Mouse (Mus musculus): Measurements from ENCODE around the gene Tomm7. TPM values are rescaled to one million over a fixed set of nuclear protein-coding genes. Genes with fewer than 3 reads are reported as not detected.
"Not testable (repeated sequence)": the region's sequence is repeated elsewhere in the genome, so short reads cannot be mapped to it uniquely, and the experiment has no call there.

The Tomm7 gene
- polyA plus RNA-seq, 1 experiment = not detected

DNA sequence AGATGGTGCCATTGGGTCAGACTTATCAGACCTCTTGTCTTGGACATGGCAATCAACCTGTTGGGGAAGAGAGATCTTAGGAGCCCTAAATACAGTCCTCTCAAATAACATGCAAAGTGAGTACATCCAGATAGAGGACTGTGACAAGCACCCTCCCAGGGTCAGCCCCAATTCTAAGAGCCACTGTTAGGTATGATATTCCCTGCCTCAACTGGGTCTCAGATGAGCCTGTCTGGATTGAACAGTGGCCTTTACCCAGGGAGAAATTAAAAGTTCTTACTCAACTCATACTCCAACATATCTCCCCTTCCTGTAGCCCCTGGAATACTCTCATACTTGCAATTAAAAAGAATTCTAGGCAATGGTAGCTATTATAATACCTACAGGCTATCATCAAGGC is 13.2 kb upstream of the Tomm7 start:
- no peak for TF ChIP-seq POLR2A (IDR thresholded peaks at IDR 0.05; ENCODE audit: insufficient read depth, low read depth, low read length)
- no peak for TF ChIP-seq CTCF (IDR thresholded peaks at IDR 0.05; ENCODE audit: insufficient read depth, low read depth, low read length)
- no peak overlapping the region for H3K27ac ChIP-seq (ENCODE audit: insufficient read depth, low read depth, low read length)
- H3K4me3 ChIP-seq (ENCODE audit: insufficient read depth, low read depth, low read length) = no peak overlapping the region
- no peaks in the 10 kb centered on the region for H3K4me1 ChIP-seq (ENCODE audit: control insufficient read depth, insufficient read depth, low read length)

DNA sequence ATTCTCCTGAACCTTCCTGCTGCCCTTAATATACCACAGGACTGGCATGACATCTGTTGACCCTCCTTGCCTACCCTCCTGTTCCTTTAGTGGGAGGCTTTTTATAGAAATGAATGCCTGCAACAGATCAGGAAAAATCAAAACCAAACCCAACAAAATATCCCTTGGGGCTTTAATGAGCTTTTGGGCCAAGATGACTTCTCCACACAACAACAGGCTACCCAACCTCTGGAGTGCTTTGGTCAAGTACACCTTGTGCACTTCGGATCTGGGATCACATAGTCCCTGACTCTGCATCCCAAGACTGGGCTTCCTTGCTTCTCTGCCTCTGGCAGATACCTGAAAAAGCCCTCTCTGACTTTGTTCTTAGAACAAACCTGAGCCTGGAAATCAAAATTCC is 12.2 kb upstream of the Tomm7 start:
- WGBS = 96% methylated on average over 1 of the region's 1 CpGs
- no peak for TF ChIP-seq CTCF (IDR thresholded peaks at IDR 0.05; ENCODE audit: insufficient read depth, low read depth, low read length)
- TF ChIP-seq POLR2A (IDR thresholded peaks at IDR 0.05; ENCODE audit: insufficient read depth, low read depth, low read length) = no peak
- Histone ChIP-seq H3K4me1 (ENCODE audit: control insufficient read depth, insufficient read depth, low read length) (no peaks in the 10 kb centered on the region), H3K4me3 (ENCODE audit: insufficient read depth, low read depth, low read length) (no peak overlapping the region), H3K27ac (ENCODE audit: insufficient read depth, low read depth, low read length) (no peak overlapping the region)

DNA sequence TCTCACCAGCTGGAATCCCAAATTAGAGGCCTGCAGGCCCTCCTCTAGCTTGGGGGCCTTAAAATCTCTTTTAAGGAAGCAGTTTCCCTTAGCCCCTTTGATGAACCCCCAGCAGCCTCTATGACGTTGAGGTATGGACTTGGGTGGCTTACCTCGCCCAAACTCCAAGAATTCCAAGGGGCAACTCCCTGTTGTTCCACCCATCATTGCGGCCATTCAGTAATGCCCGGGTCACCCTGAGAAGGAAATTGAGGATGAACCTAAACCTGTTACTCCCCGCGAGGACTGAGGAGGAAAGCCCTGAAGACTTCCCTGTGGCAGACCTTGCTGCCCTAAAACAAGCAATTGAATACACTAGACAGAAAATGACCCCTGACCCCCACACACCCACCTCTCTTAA is 11.5 kb upstream of the Tomm7 start:
- TF ChIP-seq CTCF (IDR thresholded peaks at IDR 0.05; ENCODE audit: insufficient read depth, low read depth, low read length) (no peak), POLR2A (IDR thresholded peaks at IDR 0.05; ENCODE audit: insufficient read depth, low read depth, low read length) (no peak)
- 94% methylated on average over 6 of the region's 6 CpGs for WGBS
- Histone ChIP-seq H3K4me3 (ENCODE audit: insufficient read depth, low read depth, low read length) (no peak overlapping the region), H3K27ac (ENCODE audit: insufficient read depth, low read depth, low read length) (no peak overlapping the region), H3K4me1 (ENCODE audit: control insufficient read depth, insufficient read depth, low read length) (no peaks in the 10 kb centered on the region)

DNA sequence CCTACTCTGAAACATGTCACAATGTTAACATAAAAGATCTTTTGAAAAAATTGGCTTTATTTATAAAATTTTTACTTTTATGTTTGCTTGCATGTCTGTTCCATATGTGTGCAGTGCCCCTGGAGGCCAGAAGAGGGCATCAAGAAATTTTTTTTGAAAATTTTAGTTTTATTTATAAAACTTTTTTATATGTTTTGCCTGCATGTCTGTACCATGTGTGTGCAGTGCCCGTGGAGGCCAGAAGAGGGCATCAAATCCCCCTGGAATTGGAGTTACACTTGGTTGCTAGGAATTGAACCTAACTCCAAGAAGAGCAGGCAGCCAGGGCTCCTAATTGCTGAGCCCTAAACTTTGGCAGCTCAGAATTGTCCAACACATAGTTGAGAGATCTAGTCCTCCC is 9.0 kb upstream of the Tomm7 start:
- H3K27ac ChIP-seq (ENCODE audit: insufficient read depth, low read depth, low read length); H3K4me3 ChIP-seq (ENCODE audit: insufficient read depth, low read depth, low read length); H3K4me1 ChIP-seq (ENCODE audit: control insufficient read depth, insufficient read depth, low read length): not testable (repeated sequence)
- 95% methylated on average over 1 of the region's 1 CpGs for WGBS

DNA sequence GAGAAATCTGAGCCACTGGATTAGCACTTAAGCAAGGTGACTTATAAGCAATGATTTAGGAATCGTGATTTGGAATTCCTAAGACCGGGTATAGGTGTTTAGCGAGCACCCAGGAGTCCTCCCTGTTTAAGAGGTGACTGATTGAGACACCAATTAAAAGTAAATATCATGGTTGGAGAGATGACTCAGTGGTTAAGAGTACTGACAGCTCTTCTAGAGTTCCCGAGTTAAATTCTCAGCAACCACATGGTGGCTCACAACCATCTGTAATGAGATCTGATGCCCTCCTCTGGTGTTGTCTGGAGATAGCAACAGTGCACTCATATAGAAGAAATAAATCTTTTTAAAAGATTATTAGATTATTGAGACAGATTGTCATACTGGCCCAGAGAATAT is 7.2 kb upstream of the Tomm7 start:
- Histone ChIP-seq H3K27ac (ENCODE audit: insufficient read depth, low read depth, low read length) (peak overlapping the region; percentile 72), H3K4me3 (ENCODE audit: insufficient read depth, low read depth, low read length) (peak overlapping the region; percentile 95)
- 4% methylated on average over 4 of the region's 4 CpGs for WGBS
- H3K4me1 ChIP-seq (ENCODE audit: control insufficient read depth, insufficient read depth, low read length) = not testable (repeated sequence)

DNA sequence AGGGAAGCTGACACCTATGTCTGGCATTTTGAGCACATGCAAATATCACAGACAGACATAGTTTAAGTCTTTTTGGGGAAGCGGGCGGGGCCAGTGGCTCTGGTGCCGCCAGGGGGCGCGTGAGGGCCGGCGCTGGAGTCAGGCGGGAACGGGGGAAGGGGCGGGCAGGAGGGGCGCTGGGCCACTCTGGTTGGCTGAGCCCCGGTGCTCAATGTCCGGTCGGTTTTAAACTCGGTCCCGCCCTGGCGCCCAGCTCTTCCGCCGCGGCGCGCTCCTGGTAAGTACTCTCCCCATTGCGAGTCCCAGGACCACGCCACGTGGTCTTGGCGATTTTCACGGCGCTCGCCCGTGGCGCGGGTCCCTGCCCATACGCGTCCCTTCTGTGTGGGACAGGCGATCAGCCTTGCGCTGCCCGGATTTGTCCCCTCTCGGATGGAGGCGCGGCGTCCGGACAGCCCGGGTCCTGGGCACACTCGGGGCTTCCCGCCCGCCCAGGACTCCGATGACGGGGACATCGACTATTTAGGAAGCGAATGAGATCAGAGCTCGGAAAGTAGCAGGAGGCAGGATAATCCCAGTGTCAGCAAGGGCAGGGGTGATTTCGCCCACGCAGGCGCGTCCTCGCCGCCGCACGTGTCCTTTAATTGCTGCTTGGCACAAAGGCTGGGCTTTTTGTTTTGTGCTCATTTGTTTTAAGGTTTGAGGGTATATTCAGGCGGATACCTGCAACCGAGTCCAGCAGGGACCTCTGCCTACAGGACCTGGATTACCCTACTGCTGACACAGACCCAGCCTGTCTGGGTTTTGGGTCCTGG is 6.6 kb upstream of the Tomm7 start:
- peak; percentile 35; the same call in 1 of the 2 replicates for TF ChIP-seq POLR2A (IDR thresholded peaks at IDR 0.05; ENCODE audit: insufficient read depth, low read depth, low read length)
- peak; percentile 69 for TF ChIP-seq CTCF (IDR thresholded peaks at IDR 0.05; ENCODE audit: insufficient read depth, low read depth, low read length)

DNA sequence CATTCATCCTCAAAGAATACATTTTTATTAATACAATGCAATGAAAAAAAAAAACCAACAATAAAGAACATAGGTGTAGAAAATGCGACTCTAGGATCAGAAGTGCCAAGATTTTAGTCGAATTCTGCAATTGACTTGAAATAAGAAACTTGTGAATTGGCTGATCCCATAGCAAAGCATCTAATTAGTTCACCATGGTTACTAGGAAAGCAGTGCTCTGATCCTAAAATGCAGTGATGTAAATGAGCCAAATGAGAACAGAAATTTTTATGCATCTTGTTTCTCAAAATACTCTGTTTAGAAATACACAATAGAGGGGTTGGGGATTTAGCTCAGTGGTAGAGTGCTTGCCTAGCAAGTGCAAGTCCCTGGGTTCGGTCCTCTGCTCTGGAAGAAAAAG is 1.2 kb upstream of the Tomm7 start:
- no peak for TF ChIP-seq POLR2A (IDR thresholded peaks at IDR 0.05; ENCODE audit: insufficient read depth, low read depth, low read length)
- no peak for TF ChIP-seq CTCF (IDR thresholded peaks at IDR 0.05; ENCODE audit: insufficient read depth, low read depth, low read length)
- no peak overlapping the region for H3K27ac ChIP-seq (ENCODE audit: insufficient read depth, low read depth, low read length)
- H3K4me3 ChIP-seq (ENCODE audit: insufficient read depth, low read depth, low read length) = no peak overlapping the region
- peaks cover 4% of the 10 kb centered on the region; the same call in 1 of the 2 replicates for H3K4me1 ChIP-seq (ENCODE audit: control insufficient read depth, insufficient read depth, low read length)
- WGBS = 19% methylated on average over 3 of the region's 3 CpGs

More for the DNA sequence above, 6.6 kb upstream of the Tomm7 start:
- Histone ChIP-seq H3K4me3 (ENCODE audit: insufficient read depth, low read depth, low read length) (peak overlapping the region; percentile 95), H3K27ac (ENCODE audit: insufficient read depth, low read depth, low read length) (peak overlapping the region; percentile 72), H3K4me1 (ENCODE audit: control insufficient read depth, insufficient read depth, low read length) (no peaks in the 10 kb centered on the region)
- WGBS = under 1% methylated on average over 61 of the region's 61 CpGs

- TF ChIP-seq POLR2A (IDR thresholded peaks at IDR 0.05; ENCODE audit: insufficient read depth, low read depth, low read length) (no peak), CTCF (IDR thresholded peaks at IDR 0.05; ENCODE audit: insufficient read depth, low read depth, low read length) (no peak)
- Histone ChIP-seq H3K27ac (ENCODE audit: insufficient read depth, low read depth, low read length) (peak overlapping the region; percentile 89), H3K4me3 (ENCODE audit: insufficient read depth, low read depth, low read length) (peak overlapping the region; percentile 83), H3K4me1 (ENCODE audit: control insufficient read depth, insufficient read depth, low read length) (peaks cover 4% of the 10 kb centered on the region; the same call in 1 of the 2 replicates)
- WGBS = 9% methylated on average over 7 of the region's 7 CpGs
These were observed 525 bp upstream of the Tomm7 start for GRCm38 (mm10) chr5:23844531-23844841.

DNA sequence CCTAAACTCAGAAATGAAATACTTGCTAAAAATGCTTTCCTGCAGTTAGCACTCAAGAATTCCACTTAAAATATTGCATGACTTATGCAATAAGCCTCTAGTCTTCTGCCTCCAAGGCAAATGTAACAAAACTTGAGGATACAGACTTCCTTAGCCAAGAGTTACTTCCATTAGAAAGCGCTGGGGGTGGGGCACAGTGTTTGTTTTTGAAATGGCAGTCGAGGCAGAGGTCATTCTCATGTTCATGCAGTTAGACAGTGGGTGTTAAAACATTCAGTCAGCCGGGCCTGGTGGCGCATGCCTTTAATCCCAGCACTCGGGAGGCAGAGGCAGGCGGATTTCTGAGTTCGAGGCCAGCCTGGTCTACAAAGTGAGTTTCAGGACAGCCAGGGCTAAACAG is 5.8 kb downstream of the Tomm7 start:
- H3K4me3 ChIP-seq (ENCODE audit: insufficient read depth, low read depth, low read length) = no peak overlapping the region
- WGBS = 92% methylated on average over 7 of the region's 7 CpGs
- no peak for TF ChIP-seq CTCF (IDR thresholded peaks at IDR 0.05; ENCODE audit: insufficient read depth, low read depth, low read length)
- TF ChIP-seq POLR2A (IDR thresholded peaks at IDR 0.05; ENCODE audit: insufficient read depth, low read depth, low read length) = no peak

DNA sequence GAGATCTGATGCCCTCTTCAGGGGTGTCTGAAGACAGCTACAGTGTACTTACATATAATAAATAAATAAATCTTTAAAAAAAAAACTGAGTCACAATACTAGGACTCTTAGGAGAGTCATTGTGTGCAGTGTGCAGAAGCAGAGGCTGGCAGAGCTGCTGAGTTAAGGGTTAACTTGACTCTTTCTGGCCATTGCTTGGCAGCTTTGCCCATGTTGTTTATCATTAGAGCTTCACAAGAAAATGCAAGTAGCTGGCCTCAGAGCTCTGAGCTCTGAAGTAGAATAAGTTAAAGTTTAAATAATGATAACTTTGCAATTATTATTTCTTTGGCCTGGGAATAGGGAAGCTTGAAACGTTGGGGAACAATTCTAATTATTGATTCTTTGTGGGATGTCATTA is 8.3 kb downstream of the Tomm7 start:
- H3K27ac ChIP-seq (ENCODE audit: insufficient read depth, low read depth, low read length); H3K4me3 ChIP-seq (ENCODE audit: insufficient read depth, low read depth, low read length); H3K4me1 ChIP-seq (ENCODE audit: control insufficient read depth, insufficient read depth, low read length): not testable (repeated sequence)
- WGBS = 24% methylated on average over 1 of the region's 1 CpGs

More for the DNA sequence above, 5.8 kb downstream of the Tomm7 start:
- peaks cover 4% of the 10 kb centered on the region; the same call in 1 of the 2 replicates for H3K4me1 ChIP-seq (ENCODE audit: control insufficient read depth, insufficient read depth, low read length)
- H3K27ac ChIP-seq (ENCODE audit: insufficient read depth, low read depth, low read length) = no peak overlapping the region

Data from olfactory bulb, adult 2 months (tissue).